Mouse (Mus musculus): ENCODE measurements around the gene Pml.
A peak's percentile ranks its signal among the peaks of the same experiment; 100 is the strongest.

Gene Pml

GRCm38 (mm10) chr9:58232374-58232773, 17.2 kb downstream of the Pml start:
- peak in 1 of 2 experiments; percentile 33 for DNase-seq

- DNase-seq = no peak
Measured at GRCm38 (mm10) chr9:58231746-58232145, 17.8 kb downstream of the Pml start.

GRCm38 (mm10) chr9:58228777-58229466, 20.7 kb downstream of the Pml start:
- no peak for DNase-seq

GRCm38 (mm10) chr9:58225915-58226913, 23.4 kb downstream of the Pml start:
- peak; percentile 33 to 52 for DNase-seq

- no peak for DNase-seq
Measured at GRCm38 (mm10) chr9:58224356-58224755, 25.2 kb downstream of the Pml start.

GRCm38 (mm10) chr9:58220218-58220903, 29.2 kb downstream of the Pml start:
- peak in 1 of 2 experiments; percentile 29 for DNase-seq

- no peak for DNase-seq
Measured at GRCm38 (mm10) chr9:58218539-58218938, 31.0 kb downstream of the Pml start.

- no peak for DNase-seq
Measured at GRCm38 (mm10) chr9:58216402-58216801, 33.2 kb downstream of the Pml start.

GRCm38 (mm10) chr9:58214519-58215180, 34.9 kb downstream of the Pml start:
- DNase-seq = no peak

- no peak for DNase-seq
Measured at GRCm38 (mm10) chr9:58213865-58214264, 35.7 kb downstream of the Pml start.

GRCm38 (mm10) chr9:58213377-58213776, 36.2 kb downstream of the Pml start:
- no peak for DNase-seq

GRCm38 (mm10) chr9:58210304-58210627, 39.3 kb downstream of the Pml start:
- no peak for DNase-seq

- no peak for DNase-seq
Measured at GRCm38 (mm10) chr9:58209462-58210303, 39.9 kb downstream of the Pml start.

- DNase-seq = no peak
Measured at GRCm38 (mm10) chr9:58206013-58206412, 43.6 kb downstream of the Pml start.

GRCm38 (mm10) chr9:58204448-58205000, 45.1 kb downstream of the Pml start:
- peak; percentile 90 to 91 for DNase-seq

GRCm38 (mm10) chr9:58203516-58204447, 45.8 kb downstream of the Pml start, which contains the start of the genes Islr and Islr2:
TSS of gene Islr (minus strand) at chr9:58204306.
TSS of gene Islr2 (minus strand) at chr9:58204319.
- peak; percentile 60 to 75 for DNase-seq

GRCm38 (mm10) chr9:58202676-58203453, 46.7 kb downstream of the Pml start:
- DNase-seq = no peak

GRCm38 (mm10) chr9:58201861-58202549, 47.6 kb downstream of the Pml start:
- no peak for DNase-seq
